Mouse (Mus musculus) stomach, postnatal 0 days (tissue): ENCODE measurements around the gene Fam92b.

Experiments used
- CTCF ChIP-seq: IDR thresholded peaks from 2 replicates; pipeline ENCODE4 v1.5.1; 2016; ENCODE audit warnings: antibody characterized with exemption, low read depth, mild to moderate bottlenecking, moderate library complexity
- EP300 ChIP-seq: optimal IDR thresholded peaks from 2 replicates; pipeline ENCODE3; 2016; ENCODE audit warnings: antibody characterized with exemption

DNA sequence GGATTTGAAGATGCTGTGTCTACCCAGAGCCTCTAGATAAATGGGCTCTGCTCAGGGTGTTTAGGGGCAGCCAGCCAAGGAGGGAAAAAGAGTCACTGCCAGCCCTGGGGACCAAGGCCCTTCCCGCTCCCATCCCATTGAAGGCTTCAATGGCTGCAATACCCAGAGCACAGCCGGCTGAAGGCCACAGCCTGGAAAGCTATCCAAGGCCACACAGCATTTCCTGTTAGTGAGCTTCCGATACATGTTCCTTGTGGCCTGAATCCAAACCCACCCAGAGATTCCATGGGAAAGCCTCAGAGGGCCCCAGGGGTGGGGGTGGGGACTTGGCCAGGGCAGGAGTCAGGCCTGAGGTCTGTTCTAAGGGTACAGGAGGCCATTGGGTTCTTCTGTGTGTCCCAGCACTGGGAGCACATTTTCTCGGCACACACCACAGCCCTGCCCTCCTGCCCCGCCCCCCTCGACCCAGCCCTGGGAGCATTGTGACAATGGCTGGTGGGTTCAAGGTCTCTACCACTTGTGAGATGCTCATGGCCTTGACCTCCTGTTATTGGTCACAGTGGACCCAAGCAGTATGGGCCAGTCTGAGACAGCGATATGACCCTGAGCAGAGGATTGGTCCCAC, 27.6 kb upstream of the Fam92b start:
- TF ChIP-seq CTCF (no peak), EP300 (no peak)
